Mouse (Mus musculus) heart, adult 2 months (tissue): Measurements from ENCODE around the gene Agbl4. TPM values are rescaled to one million over a fixed set of nuclear protein-coding genes. Genes with fewer than 3 reads are reported as not detected.

Experiments
- DNase-seq, 2 experiments: peaks; one replicate each; pipeline ENCODE4 v3.0.0; 2021
- H3K27ac ChIP-seq: fragments of 200-600 bp; 2 replicates; pipeline ENCODE4 v1.8.1; 2022
- H3K27me3 ChIP-seq: fragments of 200-500 bp; 2 replicates; pipeline ENCODE4 v1.6.1; 2012; ENCODE audit warnings: mild to moderate bottlenecking, low read length, inconsistent platforms, mixed read lengths; ENCODE audit not compliant: control insufficient read depth, insufficient read depth
- H3K36me3 ChIP-seq: fragments of 200-500 bp; 2 replicates; pipeline ENCODE4 v1.6.1; 2012; ENCODE audit warnings: low read length, inconsistent platforms; ENCODE audit not compliant: control insufficient read depth, insufficient read depth
- H3K4me1 ChIP-seq: fragments of 200-500 bp; 2 replicates; pipeline ENCODE4 v1.6.1; 2011; ENCODE audit warnings: low read length; ENCODE audit not compliant: control insufficient read depth, insufficient read depth
- H3K4me3 ChIP-seq: fragments of 200-600 bp; 2 replicates; pipeline ENCODE4 v1.8.1; 2022
- H3K79me2 ChIP-seq: fragments of 200-500 bp; replicated peaks from 2 replicates; pipeline ENCODE4 v1.6.1; 2012; ENCODE audit warnings: mild to moderate bottlenecking, inconsistent platforms, low read length, moderate library complexity, mixed read lengths; ENCODE audit not compliant: control insufficient read depth, insufficient read depth
- H3K9ac ChIP-seq: fragments of 200-500 bp; 2 replicates; pipeline ENCODE4 v1.6.1; 2012; ENCODE audit warnings: low read depth, mild to moderate bottlenecking, control low read depth, inconsistent platforms, low read length, mixed read lengths
- CTCF ChIP-seq: fragments of 200-600 bp; IDR thresholded peaks from 2 replicates; pipeline ENCODE4 v1.8.1; 2022; ENCODE audit warnings: antibody characterized with exemption, mild to moderate bottlenecking, moderate library complexity
- EP300 ChIP-seq: fragments of 200-500 bp; IDR thresholded peaks from 2 replicates; pipeline ENCODE4 v1.6.1; 2011; ENCODE audit warnings: low read depth, low read length, control low read depth; ENCODE audit not compliant: insufficient read depth
- POLR2A ChIP-seq: fragments of 200-500 bp; IDR thresholded peaks from 2 replicates; pipeline ENCODE4 v1.6.1; 2011; ENCODE audit warnings: mild to moderate bottlenecking, low read depth, low read length, control low read depth; ENCODE audit not compliant: insufficient read depth
- WGBS: fragments of 180-500 bp; shearing (Covaris S2); methylation state at CpG from one replicate; pipeline ENCODE4 v1.1.7; 2018; 5-methylcytosine and 5-hydroxymethylcytosine counted together
- intact Hi-C: fragments of 180-260 bp; cut with DNase I; formaldehyde crosslinking; loops from one replicate; pipeline ENCODE4 v1.15.1; 2025
- polyA plus RNA-seq: library from polyadenylated mRNA; depleted of rRNA; stranded (reverse); fragments of >200 nt; gene quantifications from 2 replicates; pipeline ENCODE4 v1.2.3, GENCODE M21; 2012
- total RNA-seq, 2 experiments: library from RNA; stranded (reverse); gene quantifications; 2 replicates each; pipeline ENCODE4 v1.2.3; 2021

Agbl4 gene
- total and polyA plus RNA-seq, 3 experiments: 0.08 to 0.39 (median 0.30) TPM

- Histone ChIP-seq H3K4me3 (no peak overlapping the region), H3K27me3 (no peaks in the 10 kb centered on the region), H3K27ac (no peak overlapping the region), H3K4me1 (peaks cover 3% of the 10 kb centered on the region; the same call in 1 of the 2 replicates), H3K9ac (no peak overlapping the region), H3K36me3 (no peaks in the 10 kb centered on the region), H3K79me2 (no peaks in the 10 kb centered on the region)
- 72% methylated on average over 10 of the region's 10 CpGs for WGBS
- intact Hi-C loops: no loop called here
- DNase-seq: no peak
- TF ChIP-seq CTCF (no peak), EP300 (no peak), POLR2A (no peak)
Observed at GRCm38 (mm10) chr4:111443906-111444615, 1046.6 kb downstream of the Agbl4 start.

GRCm38 (mm10) chr4:111444616-111445160 lies 1047.2 kb downstream of the Agbl4 start:
- DNase-seq: no peak
- H3K4me3 ChIP-seq: no peak overlapping the region
- 63% methylated on average over 1 of the region's 1 CpGs for WGBS
- no peak overlapping the region for H3K9ac ChIP-seq
- no peak overlapping the region for H3K27ac ChIP-seq
- TF ChIP-seq POLR2A: no peak
- TF ChIP-seq CTCF: no peak
- TF ChIP-seq EP300: no peak
- H3K4me1 ChIP-seq: peaks cover 3% of the 10 kb centered on the region; the same call in 1 of the 2 replicates
- intact Hi-C loops: no loop called here
- H3K27me3 ChIP-seq: no peaks in the 10 kb centered on the region
- H3K36me3 ChIP-seq: no peaks in the 10 kb centered on the region
- H3K79me2 ChIP-seq: no peaks in the 10 kb centered on the region

GRCm38 (mm10) chr4:111447918-111448317 lies 1050.5 kb downstream of the Agbl4 start:
- no peak for DNase-seq
- intact Hi-C loops: no loop called here
- WGBS: 84% methylated on average over 3 of the region's 3 CpGs
- no peak overlapping the region for H3K27ac ChIP-seq
- no peak overlapping the region for H3K9ac ChIP-seq
- no peak for TF ChIP-seq CTCF
- TF ChIP-seq POLR2A: no peak
- TF ChIP-seq EP300: no peak
- H3K36me3 ChIP-seq: no peaks in the 10 kb centered on the region
- no peak overlapping the region for H3K4me3 ChIP-seq
- no peaks in the 10 kb centered on the region for H3K27me3 ChIP-seq
- no peaks in the 10 kb centered on the region for H3K79me2 ChIP-seq
- peaks cover 6% of the 10 kb centered on the region for H3K4me1 ChIP-seq

- Histone ChIP-seq H3K4me1 (peaks cover 6% of the 10 kb centered on the region), H3K9ac (no peak overlapping the region), H3K27ac (no peak overlapping the region), H3K27me3 (no peaks in the 10 kb centered on the region), H3K4me3 (no peak overlapping the region), H3K36me3 (no peaks in the 10 kb centered on the region), H3K79me2 (no peaks in the 10 kb centered on the region)
- TF ChIP-seq EP300 (no peak), CTCF (no peak), POLR2A (no peak)
- WGBS: 96% methylated on average over 4 of the region's 4 CpGs
- intact Hi-C loops: no loop called here
- DNase-seq: no peak
Observed at GRCm38 (mm10) chr4:111448586-111448985, 1051.1 kb downstream of the Agbl4 start.

GRCm38 (mm10) chr4:111449442-111450199 lies 1052.2 kb downstream of the Agbl4 start:
- Histone ChIP-seq H3K9ac (no peak overlapping the region), H3K4me3 (no peak overlapping the region), H3K79me2 (no peaks in the 10 kb centered on the region), H3K4me1 (peaks cover 6% of the 10 kb centered on the region), H3K27ac (no peak overlapping the region), H3K27me3 (no peaks in the 10 kb centered on the region), H3K36me3 (no peaks in the 10 kb centered on the region)
- 58% methylated on average over 7 of the region's 7 CpGs for WGBS
- intact Hi-C loops: no loop called here
- no peak for DNase-seq
- TF ChIP-seq EP300 (no peak), POLR2A (no peak), CTCF (no peak)
